Mouse (Mus musculus) inflammation-experienced regulatory T-cells, adult 6 months (primary cell): ENCODE data around the gene Cacnb3. TPM values are rescaled to one million over a fixed set of nuclear protein-coding genes. Genes with fewer than 3 reads are reported as not detected.

ENCODE experiments used
- ATAC-seq: one replicate; pipeline ENCODE4 v1.8.0; 2017
- polyA plus RNA-seq, 3 experiments: library from polyadenylated mRNA; unstranded; fragments of 100-300 nt; shearing (Covaris generic); gene quantifications; one replicate each; pipeline ENCODE4 v1.2.1; 2017

The Cacnb3 gene
- polyA plus RNA-seq, 3 experiments from 2014 or later: 0.30 to 0.38 TPM; not detected in 1

GRCm38 (mm10) chr15:98636517-98636916 is 5.9 kb downstream of the Cacnb3 start:
- no peak for ATAC-seq

- ATAC-seq: no peak
Observed at GRCm38 (mm10) chr15:98637155-98637554, 6.5 kb downstream of the Cacnb3 start.

GRCm38 (mm10) chr15:98640157-98640556 is 9.5 kb downstream of the Cacnb3 start:
- no peak for ATAC-seq

GRCm38 (mm10) chr15:98644406-98644805 is 13.8 kb downstream of the Cacnb3 start:
- no peak for ATAC-seq

GRCm38 (mm10) chr15:98645057-98646026 is 14.7 kb downstream of the Cacnb3 start:
- no peak for ATAC-seq

- no peak for ATAC-seq
Observed at GRCm38 (mm10) chr15:98646737-98647136, 16.1 kb downstream of the Cacnb3 start.

- ATAC-seq: no peak
Observed at GRCm38 (mm10) chr15:98647308-98647707, 16.7 kb downstream of the Cacnb3 start.

GRCm38 (mm10) chr15:98648071-98648470 is 17.4 kb downstream of the Cacnb3 start:
- no peak for ATAC-seq

DNA sequence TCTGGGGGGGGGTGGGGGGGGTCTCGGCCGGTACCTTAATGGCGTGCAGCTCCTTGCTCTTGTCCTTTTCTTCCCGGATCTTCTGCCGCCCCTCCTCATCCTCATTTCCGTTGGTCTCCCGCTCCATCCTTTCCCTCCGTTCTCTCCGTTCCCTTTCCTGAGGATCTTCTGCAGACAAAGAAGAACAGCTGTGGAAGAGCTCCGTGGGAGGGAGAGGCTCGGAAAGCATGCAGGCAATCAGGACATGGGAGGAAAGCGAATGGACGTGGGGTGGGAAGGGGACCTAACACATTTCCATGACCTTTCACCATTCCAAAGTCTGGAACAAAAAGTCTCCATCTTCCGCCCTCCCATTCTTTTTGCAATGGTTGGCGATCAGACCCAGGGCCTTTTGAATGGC is 20.8 kb downstream of the Cacnb3 start:
- ATAC-seq: no peak

DNA sequence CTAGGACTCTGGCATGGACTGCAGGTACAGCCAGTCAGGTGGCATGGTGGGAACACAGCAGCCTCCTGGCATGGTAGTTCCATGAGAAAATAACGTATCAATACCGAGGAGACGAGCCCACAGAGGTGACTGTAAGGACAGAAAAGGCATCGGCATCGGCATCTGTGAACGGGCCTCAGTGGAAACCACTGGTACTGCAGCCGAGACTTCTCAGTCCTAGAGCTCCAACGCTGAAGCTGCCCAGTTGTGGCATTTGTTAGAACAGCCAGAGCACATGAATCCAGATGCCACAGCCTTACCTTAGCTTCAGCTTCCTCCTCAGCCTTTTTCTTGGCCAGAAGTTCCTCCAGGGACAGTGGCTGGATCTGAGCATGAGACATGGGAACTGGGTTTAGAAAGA is 21.5 kb downstream of the Cacnb3 start:
- no peak for ATAC-seq

DNA sequence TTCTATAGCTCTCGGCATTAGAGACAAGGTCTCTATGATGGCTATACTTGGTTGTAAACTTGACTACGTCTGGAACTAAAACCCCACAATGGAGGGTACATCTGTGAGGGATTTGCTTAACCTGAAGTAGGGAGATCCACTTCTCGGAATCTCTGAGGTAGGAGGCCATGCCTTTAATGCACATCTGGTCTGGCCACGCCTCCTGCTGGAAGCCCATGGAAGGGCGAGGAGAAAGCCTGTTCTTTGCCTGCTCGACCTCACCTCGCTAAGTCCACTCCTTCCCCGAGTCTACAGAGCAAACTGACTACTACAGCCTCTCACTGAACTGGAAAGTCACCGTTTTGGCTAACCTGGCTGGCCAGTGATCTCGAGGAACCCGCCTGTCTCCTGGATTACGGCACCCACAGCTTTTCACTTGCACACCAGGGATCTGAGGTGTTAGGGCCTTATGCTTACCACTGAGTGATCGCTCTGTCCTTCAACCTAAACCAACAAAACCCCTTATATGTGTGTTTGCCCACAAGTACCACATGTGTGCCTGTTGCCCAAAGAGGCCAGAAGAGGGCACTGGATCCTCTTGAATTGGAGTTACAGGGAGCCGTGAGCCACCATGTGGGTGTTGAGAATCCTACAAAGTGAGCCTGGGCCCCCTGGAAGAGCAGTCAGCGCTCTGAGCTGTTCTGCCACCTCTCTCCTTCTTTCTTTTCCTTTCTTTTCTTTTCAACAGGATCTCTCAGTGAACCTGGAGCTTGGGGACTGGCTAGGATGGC is 26.5 kb downstream of the Cacnb3 start:
- ATAC-seq: no peak

- peak; percentile 51 for ATAC-seq
Observed at GRCm38 (mm10) chr15:98662198-98662566, 31.5 kb downstream of the Cacnb3 start.

DNA sequence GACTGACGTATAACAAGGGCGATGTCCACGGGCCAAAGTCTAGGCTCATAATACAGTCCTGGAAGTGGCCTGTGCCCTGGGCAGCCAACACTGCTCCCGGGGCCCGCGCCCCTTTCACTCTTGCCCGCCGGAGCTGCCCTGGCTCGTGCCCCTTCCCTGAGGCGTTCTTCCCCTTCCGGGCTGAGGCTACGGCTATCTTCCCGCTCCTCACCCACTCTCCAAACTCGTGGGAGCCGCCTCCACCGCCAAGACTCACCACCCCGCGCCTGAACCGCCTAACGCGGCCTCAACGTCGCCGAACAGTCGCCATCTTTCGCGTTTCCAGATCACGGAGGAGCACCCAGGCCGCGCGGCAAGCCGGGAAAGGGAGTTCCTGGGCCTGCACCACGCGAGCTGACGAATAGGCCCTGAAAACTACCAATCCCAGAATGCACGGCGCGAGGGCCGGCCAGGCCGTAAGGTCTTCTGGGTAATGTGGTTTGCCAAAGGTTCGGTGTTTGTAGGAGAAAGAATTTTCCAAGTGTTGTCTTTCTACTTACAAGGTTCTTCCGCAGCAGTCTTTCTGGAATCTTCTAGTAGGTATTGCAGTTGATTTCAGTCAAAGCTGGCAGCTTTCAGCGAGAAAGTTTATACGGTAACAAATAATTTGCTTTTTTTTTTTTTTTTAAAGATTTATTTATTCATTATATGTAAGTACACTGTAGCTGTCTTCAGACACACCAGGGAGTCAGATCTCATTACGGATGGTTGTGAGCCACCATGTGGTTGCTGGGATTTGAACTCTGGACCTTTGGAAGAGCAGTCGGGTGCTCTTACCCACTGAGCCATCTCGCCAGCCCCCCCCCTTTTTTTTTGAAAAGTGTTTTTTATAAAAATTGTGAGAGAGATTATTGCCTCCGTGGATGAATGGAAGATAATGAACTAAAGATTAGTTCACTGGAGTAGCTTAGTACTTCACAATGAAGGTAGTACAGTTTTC is 32.2 kb downstream of the Cacnb3 start, which contains the start of gene Ddx23:
Ddx23 (minus strand) TSS at position 328 of the 979 bp plus-strand sequence.
- ATAC-seq: peak; percentile 95

GRCm38 (mm10) chr15:98664042-98664907 is 33.6 kb downstream of the Cacnb3 start:
- peak; percentile 25 for ATAC-seq

- no peak for ATAC-seq
Observed at GRCm38 (mm10) chr15:98672592-98672991, 42.0 kb downstream of the Cacnb3 start.

DNA sequence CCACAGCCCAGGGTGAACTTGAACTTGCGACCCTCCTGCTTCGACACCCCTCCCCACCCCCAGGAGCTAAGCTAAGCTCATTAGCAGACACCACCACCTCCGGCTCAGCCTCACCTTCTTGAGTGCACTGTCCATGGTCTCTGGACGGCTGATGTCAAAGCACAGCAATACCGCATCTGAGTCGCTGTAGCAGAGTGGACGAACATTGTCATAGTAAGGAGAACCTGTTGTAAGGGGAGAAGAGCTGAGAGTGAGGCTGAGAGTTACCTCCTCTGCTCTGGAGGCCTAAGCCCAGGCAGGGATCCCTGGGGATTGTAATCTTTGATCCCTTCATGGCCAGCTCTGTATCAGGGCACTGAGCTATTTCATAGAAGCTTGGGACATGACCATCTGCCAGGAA is 43.1 kb downstream of the Cacnb3 start:
- ATAC-seq: no peak

DNA sequence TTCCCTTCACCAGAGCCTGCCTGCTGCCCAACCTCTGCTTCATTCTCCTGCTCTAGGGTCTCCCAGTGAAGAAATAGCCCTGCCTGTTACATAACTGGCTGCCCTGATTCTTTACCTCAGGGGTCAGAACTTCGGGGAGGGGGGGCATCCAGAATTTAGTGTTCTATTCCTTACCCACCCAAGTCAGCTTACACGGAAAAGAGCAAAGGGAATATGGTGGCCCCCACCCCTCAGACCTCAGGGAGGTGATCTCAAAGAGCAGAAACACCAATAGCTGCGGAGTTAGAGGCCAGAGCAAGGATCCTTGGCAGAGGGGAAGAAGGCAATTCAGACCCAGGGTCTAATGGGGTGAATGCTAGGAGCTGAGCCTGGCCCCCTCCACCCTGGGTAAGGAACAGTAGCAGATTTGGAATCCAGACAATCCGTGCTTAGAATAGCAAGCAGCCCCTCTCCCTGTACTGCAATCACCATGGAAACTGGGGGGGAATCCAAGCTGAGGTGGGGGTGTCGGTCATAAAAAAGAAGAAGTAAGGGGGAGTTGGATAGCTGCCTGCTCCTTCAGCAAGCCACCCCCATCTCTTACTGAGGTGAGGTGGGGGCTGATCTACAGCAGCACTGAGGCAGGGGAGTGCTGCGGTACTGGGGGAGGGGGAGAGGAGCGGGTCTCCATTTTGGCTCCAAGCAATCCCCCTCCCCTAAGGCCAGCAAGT is 43.8 kb downstream of the Cacnb3 start:
- ATAC-seq: no peak

- no peak for ATAC-seq
Observed at GRCm38 (mm10) chr15:98674994-98675545, 44.4 kb downstream of the Cacnb3 start.

GRCm38 (mm10) chr15:98675634-98676250 is 45.1 kb downstream of the Cacnb3 start:
- no peak for ATAC-seq

DNA sequence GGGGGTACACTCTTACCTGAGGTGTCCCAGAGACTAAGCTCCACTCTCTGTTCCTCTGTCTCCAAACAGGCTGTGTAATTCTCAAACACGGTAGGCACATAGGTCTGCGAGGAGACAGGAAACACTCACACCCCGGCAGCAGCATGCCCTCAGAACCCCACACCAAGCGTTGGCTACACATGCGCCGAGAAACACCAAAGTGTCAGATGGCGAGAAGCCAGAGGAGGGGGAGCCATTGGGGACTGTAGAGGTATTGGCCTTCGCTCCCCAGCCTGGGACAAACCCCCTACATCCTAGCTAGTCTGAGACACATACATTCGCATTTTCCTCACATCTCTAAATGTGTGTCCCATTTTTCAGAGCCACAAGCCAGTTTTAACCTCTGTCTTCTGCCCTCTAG is 45.8 kb downstream of the Cacnb3 start:
- peak; percentile 47 for ATAC-seq
